Mouse (Mus musculus): ENCODE data around the gene Spsb2. TPM values are rescaled to one million over a fixed set of nuclear protein-coding genes. Genes with fewer than 3 reads are reported as not detected.
"Not testable (repeated sequence)": the region's sequence is repeated elsewhere in the genome, so short reads cannot be mapped to it uniquely, and the experiment has no call there.

Gene Spsb2
- polyA plus RNA-seq, 1 experiment = 22.4 TPM

GRCm38 (mm10) chr6:124828868-124829798, 20.7 kb downstream of the Spsb2 start, which contains the start of the genes Usp5 and Cdca3:
TSS of gene Usp5 (minus strand) at chr6:124829484.
TSS of gene Cdca3 (plus strand) at chr6:124829547.
- under 1% methylated on average over 55 of the region's 55 CpGs for WGBS
- no peak for TF ChIP-seq CTCF (IDR thresholded peaks at IDR 0.05; ENCODE audit: insufficient read depth, low read length)
- peak; percentile 85 for TF ChIP-seq POLR2A (IDR thresholded peaks at IDR 0.05; ENCODE audit: borderline replicate concordance, extremely low read depth, low read depth, low read length)
- DNase-seq = peak; percentile 98
- peak within 1 kb of the TSS; percentile 98 for H3K4me3 ChIP-seq (replicated peaks; ENCODE audit: extremely low read depth, low read depth, low read length)
- H3K4me1 ChIP-seq (ENCODE audit: control insufficient read depth, insufficient read depth, low read length) = peaks cover 3% of the 10 kb centered on the region

- Histone ChIP-seq H3K4me1 (ENCODE audit: control insufficient read depth, insufficient read depth, low read length) (peaks cover 3% of the 10 kb centered on the region), H3K4me3 (replicated peaks; ENCODE audit: extremely low read depth, low read depth, low read length) (peak overlapping the region; percentile 64)
- peak; percentile 89 for DNase-seq
- no peak for TF ChIP-seq CTCF (IDR thresholded peaks at IDR 0.05; ENCODE audit: insufficient read depth, low read length)
- peak; percentile 70; the same call in 1 of the 2 replicates for TF ChIP-seq POLR2A (IDR thresholded peaks at IDR 0.05; ENCODE audit: borderline replicate concordance, extremely low read depth, low read depth, low read length)
- WGBS = under 1% methylated on average over 38 of the region's 38 CpGs
Measured at GRCm38 (mm10) chr6:124829799-124830700, 21.6 kb downstream of the Spsb2 start.

- H3K4me3 ChIP-seq (replicated peaks; ENCODE audit: extremely low read depth, low read depth, low read length); H3K4me1 ChIP-seq (ENCODE audit: control insufficient read depth, insufficient read depth, low read length); DNase-seq: not testable (repeated sequence)
- 96% methylated on average over 4 of the region's 4 CpGs for WGBS
Measured at GRCm38 (mm10) chr6:124831199-124831598, 22.7 kb downstream of the Spsb2 start.

DNA sequence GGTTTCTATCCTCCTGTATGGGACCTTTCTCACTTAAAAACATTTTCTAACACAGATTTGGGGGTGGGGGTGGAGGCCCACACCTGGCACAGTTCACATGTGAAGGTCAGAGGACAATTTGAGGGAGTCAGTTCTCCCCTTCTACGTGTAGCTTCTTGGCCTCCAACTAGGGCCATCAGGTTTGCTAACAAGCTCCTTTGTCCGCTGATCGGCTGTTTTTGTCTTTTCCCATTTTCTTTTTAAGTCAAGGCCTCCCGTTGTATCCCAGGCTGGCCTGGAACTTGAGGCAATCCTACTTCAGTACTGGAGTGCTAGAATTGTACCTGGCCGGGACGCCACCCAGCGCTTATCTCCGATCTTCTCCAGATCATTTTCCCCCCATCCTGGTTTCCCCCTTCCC, 23.2 kb downstream of the Spsb2 start:
- WGBS = 91% methylated on average over 8 of the region's 8 CpGs

DNA sequence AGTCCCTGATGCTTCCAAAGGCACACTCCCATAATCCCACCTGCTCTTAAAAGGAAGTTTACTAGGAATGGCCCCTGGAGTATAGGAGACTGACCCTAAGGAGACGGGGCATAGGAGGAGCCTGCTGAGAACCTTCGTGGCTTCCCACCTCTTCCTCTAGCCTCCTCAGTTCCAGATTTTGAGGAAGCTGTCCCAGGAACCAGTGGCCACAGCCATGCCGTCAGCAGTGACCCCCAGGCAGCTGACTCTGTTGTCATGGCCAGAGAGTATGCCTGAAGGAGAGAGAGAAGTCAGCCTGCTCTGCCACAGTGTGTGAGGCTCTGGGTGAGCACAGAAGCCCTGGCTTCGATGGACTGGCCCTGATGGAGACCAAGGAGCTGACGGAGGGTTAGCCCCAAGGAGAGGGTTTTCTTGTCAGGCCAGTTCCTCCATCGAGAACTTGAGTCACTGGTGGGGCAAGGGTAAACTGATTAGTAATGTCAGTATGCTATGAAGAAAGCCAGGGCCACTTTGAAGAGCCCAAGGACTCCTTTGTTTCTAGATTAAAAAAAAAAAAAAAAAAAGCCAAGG, 26.1 kb downstream of the Spsb2 start:
- 78% methylated on average over 6 of the region's 6 CpGs for WGBS
- TF ChIP-seq CTCF (IDR thresholded peaks at IDR 0.05; ENCODE audit: insufficient read depth, low read length) (no peak), POLR2A (IDR thresholded peaks at IDR 0.05; ENCODE audit: borderline replicate concordance, extremely low read depth, low read depth, low read length) (no peak)
- no peaks in the 10 kb centered on the region for H3K4me1 ChIP-seq (ENCODE audit: control insufficient read depth, insufficient read depth, low read length)
- DNase-seq = no peak
- no peak overlapping the region for H3K4me3 ChIP-seq (replicated peaks; ENCODE audit: extremely low read depth, low read depth, low read length)

More for the DNA sequence above, 23.2 kb downstream of the Spsb2 start:
- no peak overlapping the region for H3K4me3 ChIP-seq (replicated peaks; ENCODE audit: extremely low read depth, low read depth, low read length)
- TF ChIP-seq CTCF (IDR thresholded peaks at IDR 0.05; ENCODE audit: insufficient read depth, low read length) (no peak), POLR2A (IDR thresholded peaks at IDR 0.05; ENCODE audit: borderline replicate concordance, extremely low read depth, low read depth, low read length) (no peak)
- DNase-seq = no peak
- peaks cover 3% of the 10 kb centered on the region for H3K4me1 ChIP-seq (ENCODE audit: control insufficient read depth, insufficient read depth, low read length)

- TF ChIP-seq POLR2A (IDR thresholded peaks at IDR 0.05; ENCODE audit: borderline replicate concordance, extremely low read depth, low read depth, low read length) (no peak), CTCF (IDR thresholded peaks at IDR 0.05; ENCODE audit: insufficient read depth, low read length) (no peak)
Measured at GRCm38 (mm10) chr6:124835531-124835930, 27.1 kb downstream of the Spsb2 start.

DNA sequence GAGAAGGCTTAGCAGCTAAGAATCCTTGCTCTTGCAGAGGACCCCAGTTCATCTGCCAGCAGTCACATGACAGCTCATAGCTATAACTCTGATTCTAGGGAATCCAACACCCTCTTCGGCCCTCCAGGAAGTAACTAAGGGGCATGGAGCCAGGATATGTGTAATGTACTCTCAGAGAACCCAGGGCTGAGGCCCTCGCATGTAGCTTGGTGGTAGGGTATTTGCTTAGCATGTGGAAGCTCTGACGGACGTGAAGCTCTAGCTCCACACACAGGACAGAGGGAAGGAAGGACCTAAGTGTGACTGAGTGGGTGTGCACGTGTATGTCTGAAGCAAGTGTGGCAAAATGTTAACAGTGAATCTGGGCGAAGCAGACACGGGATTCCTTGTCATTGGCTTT, 27.9 kb downstream of the Spsb2 start:
- TF ChIP-seq POLR2A (IDR thresholded peaks at IDR 0.05; ENCODE audit: borderline replicate concordance, extremely low read depth, low read depth, low read length) = no peak
- no peak for TF ChIP-seq CTCF (IDR thresholded peaks at IDR 0.05; ENCODE audit: insufficient read depth, low read length)
- WGBS = 57% methylated on average over 7 of the region's 7 CpGs
- Histone ChIP-seq H3K4me1 (ENCODE audit: control insufficient read depth, insufficient read depth, low read length) (no peaks in the 10 kb centered on the region), H3K4me3 (replicated peaks; ENCODE audit: extremely low read depth, low read depth, low read length) (no peak overlapping the region)
- no peak for DNase-seq

More at GRCm38 (mm10) chr6:124835531-124835930, 27.1 kb downstream of the Spsb2 start:
- Histone ChIP-seq H3K4me3 (replicated peaks; ENCODE audit: extremely low read depth, low read depth, low read length) (no peak overlapping the region), H3K4me1 (ENCODE audit: control insufficient read depth, insufficient read depth, low read length) (no peaks in the 10 kb centered on the region)
- no peak for DNase-seq
- 65% methylated on average over 10 of the region's 10 CpGs for WGBS

DNA sequence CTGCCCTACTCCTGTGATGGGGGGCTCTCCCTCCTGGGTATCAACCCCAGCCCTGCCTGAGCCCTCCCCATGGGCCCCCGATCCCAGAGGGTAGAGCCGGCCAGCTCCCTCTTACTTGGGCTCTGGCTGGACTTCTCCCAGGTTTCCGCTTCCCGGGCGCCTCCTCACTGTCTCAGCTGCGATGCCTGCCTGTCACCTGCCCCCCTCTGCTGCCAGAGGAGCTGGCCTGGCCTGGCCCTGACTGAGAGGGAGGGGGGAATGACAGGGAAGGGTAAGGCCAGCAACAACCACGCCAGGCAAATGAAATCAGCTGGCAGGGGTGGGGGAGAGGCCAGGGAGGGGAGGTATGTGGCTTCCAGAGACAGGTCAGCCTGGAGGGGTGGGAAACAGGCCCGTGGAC, 31.3 kb downstream of the Spsb2 start:
- H3K4me3 ChIP-seq (replicated peaks; ENCODE audit: extremely low read depth, low read depth, low read length) = no peak overlapping the region
- TF ChIP-seq CTCF (IDR thresholded peaks at IDR 0.05; ENCODE audit: insufficient read depth, low read length) = no peak
- no peak for TF ChIP-seq POLR2A (IDR thresholded peaks at IDR 0.05; ENCODE audit: borderline replicate concordance, extremely low read depth, low read depth, low read length)
- H3K4me1 ChIP-seq (ENCODE audit: control insufficient read depth, insufficient read depth, low read length) = no peaks in the 10 kb centered on the region
- WGBS = 27% methylated on average over 8 of the region's 8 CpGs
- no peak for DNase-seq

Measured in lung, adult 2 months (tissue).